Mouse (Mus musculus): Measurements from ENCODE around the gene Olfr1408.

The Olfr1408 gene

DNA sequence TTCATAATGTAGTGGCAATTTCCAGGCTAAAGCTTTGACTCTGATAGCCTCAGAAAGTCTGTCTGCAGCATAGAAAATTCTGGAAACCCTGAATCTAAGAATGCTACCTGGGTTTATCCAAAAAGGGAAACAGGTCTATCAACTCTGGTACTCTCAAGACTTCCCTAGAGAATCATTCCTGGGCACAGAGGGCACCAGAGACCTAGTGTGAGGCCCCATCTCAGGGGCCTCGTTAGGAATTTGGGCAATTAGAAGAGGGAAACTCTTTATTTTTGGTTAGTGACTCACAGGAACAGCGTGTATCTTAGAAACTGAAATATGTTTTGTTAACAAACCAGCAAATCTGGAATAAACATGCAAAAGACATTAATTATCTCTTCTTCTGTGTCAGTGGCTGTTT lies at the start of gene Olfr1408:
Olfr1408 (minus strand) TSS at position 101 of the 400 bp plus-strand sequence.
- DNase-seq, result no peak

GRCm38 (mm10) chr1:173174154-173174842 lies 37.1 kb upstream of the Olfr1408 start:
- DNase-seq, result no peak

Measured in kidney, postnatal 10 days (tissue).